8 mouse cellular contexts compared by ENCODE assay signal in genomic region chr10:99269301-99269701, GRCm38 (mm10). TPM values are rescaled to one million over a fixed set of nuclear protein-coding genes. Genes with fewer than 3 reads are reported as not detected.
DNase-seq lines count a peak whose midpoint lies in the region; ATAC-seq and TF ChIP-seq lines count a peak whose summit lies in the region.

No protein-coding gene starts in this region.

- no peaks in the 10 kb centered on the region for H3K9me3 ChIP-seq in limb, embryonic 14.5 days (ENCODE audit: control insufficient read depth, low read length)
- no peaks in the 10 kb centered on the region for H3K9me3 ChIP-seq in stomach, embryonic 14.5 days (ENCODE audit: control insufficient read depth, low read depth, low read length)

- H3K4me1 ChIP-seq in testis, adult 2 months (ENCODE audit: control insufficient read depth, insufficient read depth, low read length) = peaks cover 22% of the 10 kb centered on the region
- peaks cover 47% of the 10 kb centered on the region for H3K4me1 ChIP-seq in limb, embryonic 14.5 days (ENCODE audit: control insufficient read depth, insufficient read depth, low read length)
- peaks cover 20% of the 10 kb centered on the region for H3K4me1 ChIP-seq in stomach, embryonic 14.5 days (ENCODE audit: control insufficient read depth, insufficient read depth, low read length)

- no peak for TF ChIP-seq CTCF in testis, adult 2 months (IDR thresholded peaks at IDR 0.05; ENCODE audit: control insufficient read depth, insufficient read depth, insufficient replicate concordance, low read depth, low read length)

- WGBS in limb, embryonic 14.5 days = 10% methylated on average over 4 of the region's 4 CpGs
- 43% methylated on average over 4 of the region's 4 CpGs for WGBS in stomach, embryonic 14.5 days

- H3K4me2 ChIP-seq in limb, embryonic 14.5 days (replicated peaks; ENCODE audit: low read depth, low read length, severe bottlenecking) = peak overlapping the region; percentile 23
- H3K4me2 ChIP-seq in stomach, embryonic 14.5 days (replicated peaks; ENCODE audit: low read depth, low read length) = no peak overlapping the region

- H3K27ac ChIP-seq in testis, adult 2 months (ENCODE audit: control insufficient read depth, insufficient read depth, low read depth, low read length) = 0 out of 2 replicates have a peak overlapping the region, but pooled peaks have one; percentile 36
- H3K27ac ChIP-seq in limb, embryonic 14.5 days (replicated peaks; ENCODE audit: low read depth, low read length) = peak overlapping the region; percentile 59
- peak overlapping the region; percentile 69; the same call in 1 of the 2 replicates for H3K27ac ChIP-seq in stomach, embryonic 14.5 days (ENCODE audit: low read length)

- no peak for TF ChIP-seq POLR2A in testis, adult 2 months (IDR thresholded peaks at IDR 0.05; ENCODE audit: control insufficient read depth, low read depth, low read length)
- TF ChIP-seq POLR2A in limb, embryonic 14.5 days (IDR thresholded peaks at IDR 0.05; ENCODE audit: borderline replicate concordance, extremely low read depth, insufficient read depth, insufficient read length) = no peak

- H3K36me3 ChIP-seq in testis, adult 2 months (ENCODE audit: control insufficient read depth, insufficient read depth, low read length) = no peaks in the 10 kb centered on the region
- peaks cover 8% of the 10 kb centered on the region for H3K36me3 ChIP-seq in limb, embryonic 14.5 days (ENCODE audit: control insufficient read depth, insufficient read depth, low read length)
- peaks cover 6% of the 10 kb centered on the region; the same call in 1 of the 2 replicates for H3K36me3 ChIP-seq in stomach, embryonic 14.5 days (ENCODE audit: control insufficient read depth, insufficient read depth, low read length)

- peak; percentile 38 for ATAC-seq in limb, embryonic 14.5 days (ENCODE audit: low FRiP score, low read depth)
- ATAC-seq in stomach, embryonic 14.5 days (ENCODE audit: insufficient number of reproducible peaks, insufficient read depth, low FRiP score, low read depth) = no peak

- H3K4me3 ChIP-seq in testis, adult 2 months (ENCODE audit: control insufficient read depth, low read depth, low read length) = no peak overlapping the region
- H3K4me3 ChIP-seq in limb, embryonic 14.5 days (replicated peaks; ENCODE audit: low read length) = no peak overlapping the region
- no peak overlapping the region for H3K4me3 ChIP-seq in stomach, embryonic 14.5 days (ENCODE audit: low read depth, low read length)

- H3K27me3 ChIP-seq in testis, adult 2 months (ENCODE audit: control insufficient read depth, insufficient read depth, low read length) = no peaks in the 10 kb centered on the region
- H3K27me3 ChIP-seq in limb, embryonic 14.5 days (ENCODE audit: control insufficient read depth, insufficient read depth, low read length) = no peaks in the 10 kb centered on the region
- H3K27me3 ChIP-seq in stomach, embryonic 14.5 days (ENCODE audit: control insufficient read depth, insufficient read depth, low read length) = no peaks in the 10 kb centered on the region

- 0 out of 2 replicates have a peak overlapping the region, but pooled peaks have one; percentile 0 for H3K9ac ChIP-seq in limb, embryonic 14.5 days (ENCODE audit: low read depth, low read length, severe bottlenecking)
- H3K9ac ChIP-seq in stomach, embryonic 14.5 days (replicated peaks; ENCODE audit: low read depth, low read length) = no peak overlapping the region

- DNase-seq in adrenal gland, adult 2 months = peak; percentile 59
- no peak for DNase-seq in adrenal gland, adult 8-10 months
- DNase-seq in testis, postnatal 14 days (ENCODE audit: low spot score) = no peak
- peak; percentile 38 for DNase-seq in limb, embryonic 14.5 days (ENCODE audit: low spot score)
- DNase-seq in urinary bladder, postnatal 10 days (ENCODE audit: low spot score) = no peak
- no peak for DNase-seq in thymus, postnatal 25 days

RNA-seq across cellular contexts. Expression of gene Dusp6, which starts 6.3 kb away (rescaled TPM):
- total RNA-seq in adrenal gland, adult 2 months (2021) = 100 to 1,000 TPM in 1 of 2 experiments, 10 to 100 TPM in 1; 70.4 to 146 TPM
- polyA plus RNA-seq in adrenal gland, adult 2 months (2012; rRNA removed) = 105 TPM in 2 replicates
- total RNA-seq in adrenal gland, adult 8-10 months (2022) = 100 to 1,000 TPM in 3 of 4 experiments, 10 to 100 TPM in 1; 88.6 to 238 (median 129) TPM
- polyA plus RNA-seq in testis, adult 2 months (2012; rRNA removed) = 5.1 and 5.8 TPM in 2 replicates
- 60.2 and 78.3 TPM in 2 replicates for polyA plus RNA-seq in limb, embryonic 14.5 days (2012; rRNA removed)
- polyA plus RNA-seq in limb, embryonic 14.5 days (2014; fragmentation: Nextera tagmentation; extraction: Ambion mirVana) = 64.7 and 67.7 TPM in 2 replicates
- 41.2 and 41.8 TPM in 2 replicates for polyA plus RNA-seq in stomach, embryonic 14.5 days (2014; fragmentation: Nextera tagmentation; extraction: Ambion mirVana)

Comparison
In these comparisons a context has a peak if more than half of its experiments do, and no peak if none do; other contexts are left out.
1. DNase-seq: peak in adrenal gland, adult 2 months (single experiment) and limb, embryonic 14.5 days (single experiment); none in adrenal gland, adult 8-10 months (single experiment), testis, postnatal 14 days (single experiment), urinary bladder, postnatal 10 days (single experiment) and thymus, postnatal 25 days (single experiment).
2. Peak in every context shown above with its lines, with median percentiles within 50 percentile points of each other: H3K27ac ChIP-seq.